Comparison of ENCODE assay signal across 10 mouse cellular contexts in the genomic region with DNA sequence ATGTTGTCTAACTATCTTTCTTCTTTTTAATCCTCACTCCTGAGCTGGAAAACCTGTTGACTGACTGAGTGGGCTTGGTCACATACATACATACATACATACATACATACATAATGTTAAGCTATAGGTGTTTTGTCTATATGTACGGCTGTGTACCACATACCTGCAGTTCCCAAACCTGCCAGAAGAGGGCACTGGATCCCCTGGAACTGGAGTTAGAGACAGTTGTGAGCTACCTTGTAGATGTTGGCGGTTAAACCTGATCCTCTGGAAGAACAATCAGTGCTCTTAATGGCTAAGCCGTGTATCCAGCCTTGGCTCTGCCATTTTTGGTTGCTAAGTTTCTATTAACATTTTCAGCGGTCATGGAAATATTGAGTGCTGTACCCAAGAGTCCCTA. TPM values are rescaled to one million over a fixed set of nuclear protein-coding genes. Genes with fewer than 3 reads are reported as not detected.
DNase-seq lines count a peak whose midpoint lies in the region; ATAC-seq lines count a peak whose summit lies in the region.
"Had no signal": no experiment of that assay in that cellular context is flagged by ENCODE, and none has a peak within 500 bp of the region (broad histone marks: within the 10 kb centered on the region; RNA-seq: fewer than 3 reads in every experiment).

No protein-coding gene starts in this region.

- no peak overlapping the region for H3K4me3 ChIP-seq in hindbrain, embryonic 14.5 days (replicated peaks; ENCODE audit: low read length)
- no peak overlapping the region for H3K4me3 ChIP-seq in hindbrain, embryonic 13.5 days
- no peak overlapping the region for H3K4me3 ChIP-seq in limb, embryonic 10.5 days
- H3K4me3 ChIP-seq in neural tube, embryonic 11.5 days (ENCODE audit: low read depth, low read length), result no peak overlapping the region
- H3K4me3 ChIP-seq: embryonic facial prominence, embryonic 15.5 days; megakaryocyte, embryonic 14.5 days had no signal

- intact Hi-C loops in heart, postnatal 10 days (cut with DNase I), result loop anchor here (1.0 to 2.0 kb wide), 2 partner anchors 66 to 152 kb away; no protein-coding TSS in a partner anchor

- H3K9ac ChIP-seq in hindbrain, embryonic 14.5 days, result no peak overlapping the region
- no peak overlapping the region for H3K9ac ChIP-seq in hindbrain, embryonic 13.5 days
- no peak overlapping the region for H3K9ac ChIP-seq in neural tube, embryonic 11.5 days (ENCODE audit: low read length)
- H3K9ac ChIP-seq: embryonic facial prominence, embryonic 15.5 days had no signal

- DNase-seq in hindbrain, embryonic 14.5 days (ENCODE audit: low spot score), result peak; percentile 64
- peak; percentile 46 for DNase-seq in adipocyte (ENCODE audit: low spot score)
- DNase-seq in embryo, embryonic 11 days, result peak; percentile 78
- DNase-seq in heart, postnatal 10 days, result peak; percentile 81 to 88
- peak; percentile 90 for DNase-seq in limb, embryonic 10.5 days (ENCODE audit: low spot score)
- DNase-seq in neural tube, embryonic 11.5 days (ENCODE audit: low spot score), result peak; percentile 79
- peak; percentile 79 for DNase-seq in thymus, postnatal 14 days

- no peaks in the 10 kb centered on the region for H3K36me3 ChIP-seq in hindbrain, embryonic 14.5 days (replicated peaks; ENCODE audit: control insufficient read depth, insufficient read depth)
- H3K36me3 ChIP-seq in hindbrain, embryonic 13.5 days, result no peaks in the 10 kb centered on the region
- no peaks in the 10 kb centered on the region for H3K36me3 ChIP-seq in limb, embryonic 10.5 days
- H3K36me3 ChIP-seq in neural tube, embryonic 11.5 days (ENCODE audit: control insufficient read depth, insufficient read depth, low read length), result no peaks in the 10 kb centered on the region
- H3K36me3 ChIP-seq: embryonic facial prominence, embryonic 15.5 days had no signal

- no peaks in the 10 kb centered on the region for H3K27me3 ChIP-seq in hindbrain, embryonic 14.5 days (ENCODE audit: control insufficient read depth, insufficient read depth, low read length)
- H3K27me3 ChIP-seq in hindbrain, embryonic 13.5 days, result no peaks in the 10 kb centered on the region
- no peaks in the 10 kb centered on the region for H3K27me3 ChIP-seq in limb, embryonic 10.5 days (ENCODE audit: low read depth, poor library complexity, severe bottlenecking)
- H3K27me3 ChIP-seq in neural tube, embryonic 11.5 days (ENCODE audit: control insufficient read depth, insufficient read depth, low read length), result no peaks in the 10 kb centered on the region
- H3K27me3 ChIP-seq: embryonic facial prominence, embryonic 15.5 days had no signal

- H3K4me2 ChIP-seq in hindbrain, embryonic 14.5 days (replicated peaks), result no peak overlapping the region
- H3K4me2 ChIP-seq in hindbrain, embryonic 13.5 days, result no peak overlapping the region
- no peak overlapping the region for H3K4me2 ChIP-seq in neural tube, embryonic 11.5 days (ENCODE audit: low read depth)
- H3K4me2 ChIP-seq: embryonic facial prominence, embryonic 15.5 days had no signal

- H3K4me1 ChIP-seq in hindbrain, embryonic 14.5 days (replicated peaks; ENCODE audit: control insufficient read depth, insufficient read depth, low read length), result no peaks in the 10 kb centered on the region
- H3K4me1 ChIP-seq in hindbrain, embryonic 13.5 days (replicated peaks), result peaks cover 3% of the 10 kb centered on the region; the same call in 1 of the 2 replicates
- H3K4me1 ChIP-seq in limb, embryonic 10.5 days, result peaks cover 10% of the 10 kb centered on the region; the same call in 1 of the 2 replicates
- no peaks in the 10 kb centered on the region for H3K4me1 ChIP-seq in neural tube, embryonic 11.5 days (ENCODE audit: control insufficient read depth, insufficient read depth, low read length)
- H3K4me1 ChIP-seq: embryonic facial prominence, embryonic 15.5 days had no signal

- no peak for ATAC-seq in hindbrain, embryonic 14.5 days (ENCODE audit: low FRiP score)
- ATAC-seq in hindbrain, embryonic 13.5 days (ENCODE audit: low FRiP score), result no peak
- no peak for ATAC-seq in neural tube, embryonic 11.5 days (ENCODE audit: insufficient read depth, low FRiP score, low TSS enrichment)

- 17% methylated on average over 4 of the region's 4 CpGs for WGBS in hindbrain, embryonic 14.5 days
- WGBS in hindbrain, embryonic 13.5 days, result 12% methylated on average over 4 of the region's 4 CpGs
- 9% methylated on average over 4 of the region's 4 CpGs for WGBS in limb, embryonic 10.5 days
- 16% methylated on average over 4 of the region's 4 CpGs for WGBS in neural tube, embryonic 11.5 days

- H3K9me3 ChIP-seq in hindbrain, embryonic 14.5 days (ENCODE audit: control insufficient read depth, low read length), result no peaks in the 10 kb centered on the region
- no peaks in the 10 kb centered on the region for H3K9me3 ChIP-seq in hindbrain, embryonic 13.5 days
- no peaks in the 10 kb centered on the region for H3K9me3 ChIP-seq in limb, embryonic 10.5 days (replicated peaks)
- no peaks in the 10 kb centered on the region for H3K9me3 ChIP-seq in neural tube, embryonic 11.5 days (ENCODE audit: control insufficient read depth, low read length)
- H3K9me3 ChIP-seq: embryonic facial prominence, embryonic 15.5 days had no signal

- no peak overlapping the region for H3K27ac ChIP-seq in hindbrain, embryonic 14.5 days
- no peak overlapping the region for H3K27ac ChIP-seq in hindbrain, embryonic 13.5 days
- H3K27ac ChIP-seq in limb, embryonic 10.5 days, result no peak overlapping the region
- no peak overlapping the region for H3K27ac ChIP-seq in neural tube, embryonic 11.5 days (ENCODE audit: low read depth, low read length)
- H3K27ac ChIP-seq: embryonic facial prominence, embryonic 15.5 days had no signal

RNA-seq across cellular contexts. Expression of gene Il17rd, which starts 7.6 kb away (rescaled TPM):
- polyA plus RNA-seq in hindbrain, embryonic 14.5 days (2014; fragmentation: Nextera tagmentation; extraction: Ambion mirVana), result 2.8 TPM in 2 replicates
- polyA plus RNA-seq in hindbrain, embryonic 13.5 days (2015; fragmentation: Nextera tagmentation; extraction: Ambion mirVana), result 2.8 and 3.4 TPM in 2 replicates
- 1 to 10 TPM; 7.7 to 7.9 TPM for total RNA-seq in heart, postnatal 10 days (2021)
- polyA plus RNA-seq in limb, embryonic 10.5 days (2016; fragmentation: Nextera tagmentation; extraction: Ambion mirVana), result 17.4 and 18.2 TPM in 2 replicates
- polyA plus RNA-seq in neural tube, embryonic 11.5 days (2014; fragmentation: Nextera tagmentation; extraction: Ambion mirVana), result 3.7 and 4.1 TPM in 2 replicates

RNA-seq across cellular contexts. Expression of gene Hesx1, which starts 36.9 kb away (rescaled TPM):
- polyA plus RNA-seq in hindbrain, embryonic 14.5 days (2014; fragmentation: Nextera tagmentation; extraction: Ambion mirVana), result 0.20 TPM in 1 of 2 replicates, not detected in the other
- polyA plus RNA-seq in hindbrain, embryonic 13.5 days (2015; fragmentation: Nextera tagmentation; extraction: Ambion mirVana), result not detected in 2 replicates
- total RNA-seq in heart, postnatal 10 days (2021), result not detected
- polyA plus RNA-seq in limb, embryonic 10.5 days (2016; fragmentation: Nextera tagmentation; extraction: Ambion mirVana), result 0.50 and 0.59 TPM in 2 replicates
- polyA plus RNA-seq in neural tube, embryonic 11.5 days (2014; fragmentation: Nextera tagmentation; extraction: Ambion mirVana), result not detected in 2 replicates
